Comparison of ENCODE assay signal across 22 mouse cellular contexts in the genomic region with DNA sequence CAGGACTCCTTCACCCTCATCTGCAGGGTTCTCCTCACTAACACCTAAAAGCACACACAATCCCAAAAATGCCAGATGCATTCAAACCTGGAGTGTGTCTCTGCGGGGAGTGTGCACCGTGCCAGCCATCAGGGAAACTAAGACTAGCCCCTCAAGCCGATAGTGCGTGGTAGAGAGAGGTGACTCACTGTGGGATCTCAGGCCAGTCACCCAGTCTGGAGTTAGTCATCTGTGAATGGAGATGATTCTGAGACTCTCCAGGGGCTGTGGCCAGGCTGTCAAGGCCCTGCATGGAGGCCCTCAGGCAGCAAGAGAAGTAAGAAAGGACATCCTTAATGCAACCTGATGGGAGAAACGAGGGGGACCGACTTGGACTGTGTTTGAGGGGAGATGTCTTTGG. TPM values are rescaled to one million over a fixed set of nuclear protein-coding genes. Genes with fewer than 3 reads are reported as not detected.
DNase-seq lines count a peak whose midpoint lies in the region; ATAC-seq and TF ChIP-seq lines count a peak whose summit lies in the region.
"Had no signal": no experiment of that assay in that cellular context is flagged by ENCODE, and none has a peak within 500 bp of the region (broad histone marks: within the 10 kb centered on the region; RNA-seq: fewer than 3 reads in every experiment).

No protein-coding gene starts in this region.

- no peak for TF ChIP-seq POLR2A in CH12.LX (IDR thresholded peaks at IDR 0.05; ENCODE audit: low read depth, low read length)

- H3K4me3 ChIP-seq in CH12.LX (replicated peaks in 1 of 3; ENCODE audit: low read depth in 2 of 3, low read length in 2 of 3, poor library complexity in 1 of 3): no peak overlapping the region
- no peak overlapping the region for H3K4me3 ChIP-seq in kidney, embryonic 15.5 days (replicated peaks)
- H3K4me3 ChIP-seq: embryonic facial prominence, embryonic 10.5 days; forebrain, embryonic 13.5 days; heart, embryonic 13.5 days; hindbrain, embryonic 12.5 days had no signal

- CTCF ChIA-PET in Patski (lab: Charles Lee): no interaction called here

- TF ChIP-seq EP300 in CH12.LX (IDR thresholded peaks at IDR 0.05; ENCODE audit: low read length): no peak

- H3K4me2 ChIP-seq in CH12.LX (ENCODE audit: insufficient read depth, low read depth, poor library complexity, severe bottlenecking): no peak overlapping the region
- no peak overlapping the region for H3K4me2 ChIP-seq in kidney, embryonic 15.5 days
- H3K4me2 ChIP-seq: forebrain, embryonic 13.5 days; heart, embryonic 13.5 days; hindbrain, embryonic 12.5 days had no signal

- TF ChIP-seq CTCF in CH12.LX (conservative IDR thresholded peaks at IDR 0.05 in 1 of 2, IDR thresholded peaks at IDR 0.05 in 1 of 2; ENCODE audit: low read depth in 2 of 2, low read length in 2 of 2): no peak
- no peak for TF ChIP-seq CTCF in Patski (IDR thresholded peaks at IDR 0.05)

- no peaks in the 10 kb centered on the region for H3K79me2 ChIP-seq in CH12.LX (replicated peaks; ENCODE audit: control insufficient read depth, extremely low read depth, insufficient read depth, poor library complexity, severe bottlenecking)

- WGBS in kidney, embryonic 15.5 days: 71% methylated on average over 6 of the region's 6 CpGs

- peak; percentile 82 for ATAC-seq in Patski
- no peak for ATAC-seq in kidney, embryonic 15.5 days (replicated peaks; ENCODE audit: low FRiP score)
- ATAC-seq: forebrain, embryonic 13.5 days; forebrain, postnatal 0 days; hindbrain, embryonic 16.5 days; inflammation-experienced regulatory T-cells, adult 6 months; intestine, postnatal 0 days had no signal

- H3K4me1 ChIP-seq in CH12.LX (ENCODE audit: control insufficient read depth in 1 of 2, insufficient read depth in 2 of 2): peaks cover 9 to 14% of the 10 kb centered on the region in 2 experiments; a peak in 3 of 4 replicates
- H3K4me1 ChIP-seq in kidney, embryonic 15.5 days: peaks cover 28% of the 10 kb centered on the region
- H3K4me1 ChIP-seq: forebrain, embryonic 13.5 days; heart, embryonic 13.5 days had no signal

- H3K9me3 ChIP-seq in CH12.LX (replicated peaks; ENCODE audit: low read length): no peaks in the 10 kb centered on the region
- no peaks in the 10 kb centered on the region for H3K9me3 ChIP-seq in kidney, embryonic 15.5 days (replicated peaks)
- H3K9me3 ChIP-seq: embryonic facial prominence, embryonic 10.5 days; forebrain, embryonic 13.5 days; G1E; heart, embryonic 13.5 days; hindbrain, embryonic 12.5 days had no signal

- no peak overlapping the region for H3K27ac ChIP-seq in CH12.LX (ENCODE audit: insufficient read depth, low read depth)
- no peak overlapping the region for H3K27ac ChIP-seq in kidney, embryonic 15.5 days
- H3K27ac ChIP-seq: embryonic facial prominence, embryonic 10.5 days; forebrain, embryonic 13.5 days; heart, embryonic 13.5 days; hindbrain, embryonic 12.5 days had no signal

- H3K36me3 ChIP-seq in CH12.LX (replicated peaks in 1 of 2; ENCODE audit: control insufficient read depth in 1 of 2, insufficient read depth in 1 of 2, low read length in 1 of 2): peaks cover 0 to 3% of the 10 kb centered on the region in 2 experiments
- H3K36me3 ChIP-seq in kidney, embryonic 15.5 days: no peaks in the 10 kb centered on the region
- H3K36me3 ChIP-seq: embryonic facial prominence, embryonic 10.5 days; G1E; heart, embryonic 13.5 days; hindbrain, embryonic 12.5 days had no signal

- in situ Hi-C loops in CH12.LX (cut with MboI; ENCODE audit: low pct_ligation_motif_present, low pct_unique_long_range_greater_than_20kb, low sequenced_read_pairs): no loop called here
- in situ Hi-C loops in Patski (cut with MboI; ENCODE audit: low pct_unique_long_range_greater_than_20kb): no loop called here

- dilution Hi-C loops in CH12.LX (cut with MboI; ENCODE audit: extremely low pct_ligation_motif_present, extremely low pct_unique_long_range_greater_than_20kb, low sequenced_read_pairs): no loop called here

- no peak for TF ChIP-seq RAD21 in CH12.LX (IDR thresholded peaks at IDR 0.05; ENCODE audit: low read depth, low read length)

- no peak overlapping the region for H3K9ac ChIP-seq in CH12.LX (ENCODE audit: insufficient read depth, low read depth)
- no peak overlapping the region for H3K9ac ChIP-seq in kidney, embryonic 15.5 days
- H3K9ac ChIP-seq: forebrain, embryonic 13.5 days; forebrain, postnatal 0 days; heart, embryonic 13.5 days; hindbrain, embryonic 12.5 days had no signal

- H3K27me3 ChIP-seq in CH12.LX (replicated peaks) (no peaks in the 10 kb centered on the region), Patski (no peaks in the 10 kb centered on the region)
- H3K27me3 ChIP-seq in kidney, embryonic 15.5 days: no peaks in the 10 kb centered on the region
- H3K27me3 ChIP-seq: forebrain, embryonic 13.5 days; heart, embryonic 13.5 days; hindbrain, embryonic 12.5 days had no signal

- POLR2A ChIA-PET in Patski (lab: Charles Lee): no interaction called here

- peak; percentile 27 for DNase-seq in adrenal gland, postnatal 14 days
- no peak for DNase-seq in adrenal gland, postnatal 4 days (ENCODE audit: low spot score in 2 of 2)
- DNase-seq in 3T3-L1 (ENCODE audit: low read depth, low spot score) (peak; percentile 68), CH12.LX (ENCODE audit: extremely low read depth) (peak; percentile 40), Patski (ENCODE audit: low read depth, low spot score) (peak; percentile 60)
- no peak for DNase-seq in spleen, postnatal 10 days (ENCODE audit: low spot score in 2 of 2)
- DNase-seq in urinary bladder, adult 18-20 months (ENCODE audit: low spot score in 2 of 2): no peak
- DNase-seq: cerebellum, adult 18-20 months; cerebellum, postnatal 10 days; forebrain, postnatal 0 days; gastrocnemius, postnatal 25 days; heart, postnatal 4 days; kidney, adult 8-10 months had no signal

TF ChIP-seq in CH12.LX, 34 proteins besides CTCF, POLR2A, EP300 and RAD21:
- TF ChIP-seq ZKSCAN1 (IDR thresholded peaks at IDR 0.05; ENCODE audit: borderline replicate concordance, low read depth, low read length) (no peak), KAT2A (IDR thresholded peaks at IDR 0.05; ENCODE audit: insufficient replicate concordance, low read length) (no peak), CHD2 (IDR thresholded peaks at IDR 0.05; ENCODE audit: low read length) (no peak)
TF ChIP-seq in CH12.LX: peak in this region for 0.

RNA-seq across cellular contexts. Expression of a gene that starts 14.7 kb away (rescaled TPM):
- total RNA-seq in adrenal gland, postnatal 14 days (2021): 2.3 and 3.0 TPM in 2 replicates
- 1 to 10 TPM; 4.1 to 5.8 TPM for total RNA-seq in adrenal gland, postnatal 4 days (2021)
- total RNA-seq in CH12.LX (2012; rRNA removed): 1.5 and 1.6 TPM in 2 replicates
- 1.4 and 1.7 TPM in 2 replicates for total RNA-seq in CH12.LX (2014; rRNA removed)
- polyA plus RNA-seq in CH12.LX (2012; ENCODE audit: insufficient read length, low read depth): 3.5 and 4.0 TPM in 2 replicates
- 0.90 TPM for polyA plus RNA-seq in Patski (2021)
- polyA plus RNA-seq in kidney, embryonic 15.5 days (2015; fragmentation: Nextera tagmentation; extraction: Ambion mirVana): 0.19 and 0.24 TPM in 2 replicates

RNA-seq across cellular contexts. Expression of a gene that starts 18.0 kb away (rescaled TPM):
- 106 and 115 TPM in 2 replicates for total RNA-seq in adrenal gland, postnatal 14 days (2021)
- 100 to 1,000 TPM in 1 of 2 experiments, 10 to 100 TPM in 1; 93.9 to 109 TPM for total RNA-seq in adrenal gland, postnatal 4 days (2021)
- total RNA-seq in CH12.LX (2012; rRNA removed): 92.1 and 106 TPM in 2 replicates
- 133 and 147 TPM in 2 replicates for total RNA-seq in CH12.LX (2014; rRNA removed)
- polyA plus RNA-seq in CH12.LX (2012; ENCODE audit: insufficient read length, low read depth): 254 and 256 TPM in 2 replicates
- 124 TPM for polyA plus RNA-seq in Patski (2021)
- polyA plus RNA-seq in kidney, embryonic 15.5 days (2015; fragmentation: Nextera tagmentation; extraction: Ambion mirVana): 105 and 107 TPM in 2 replicates

Comparison
In these comparisons a context has a peak if more than half of its experiments do, and no peak if none do; other contexts are left out.
1. DNase-seq: peak in adrenal gland, postnatal 14 days (single experiment), 3T3-L1 (single experiment), CH12.LX (single experiment) and Patski (single experiment); none in adrenal gland, postnatal 4 days (0 of 2), spleen, postnatal 10 days (0 of 2) and urinary bladder, adult 18-20 months (0 of 2).